Mouse (Mus musculus): ENCODE measurements around the gene Dzip1.

DNA sequence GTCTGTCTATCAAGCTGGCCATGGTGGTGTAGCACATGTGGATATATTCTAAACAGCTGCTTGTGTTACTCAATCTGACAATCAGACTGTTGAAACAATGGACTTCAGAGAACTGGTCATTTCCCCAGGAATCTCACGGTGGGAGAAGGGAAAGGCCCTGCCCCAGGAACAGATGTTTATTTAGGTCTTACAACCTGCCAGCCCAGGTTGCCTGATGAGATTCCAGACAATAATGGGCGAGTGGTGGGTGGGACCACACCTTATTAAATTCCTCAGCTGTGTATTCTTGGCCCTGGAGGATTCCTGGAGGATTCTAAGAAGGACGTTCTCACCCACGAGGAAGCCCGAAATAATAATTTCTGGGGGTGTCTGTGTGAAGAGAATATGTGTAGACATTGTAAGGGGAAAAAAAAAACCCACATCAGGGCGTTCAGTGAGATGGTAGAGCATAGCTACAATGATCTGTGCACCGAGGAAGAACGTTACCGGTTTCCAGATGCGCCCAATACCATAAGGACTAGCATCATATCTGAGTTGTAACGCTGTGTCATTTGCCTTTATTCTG, 46.8 kb downstream of the Dzip1 start:
- TF ChIP-seq CTCF (IDR thresholded peaks at IDR 0.05; ENCODE audit: low read depth), result no peak
- no peak for TF ChIP-seq EP300 (IDR thresholded peaks at IDR 0.05; ENCODE audit: low read depth)
